Mouse (Mus musculus): ENCODE data around the gene Pmm1. TPM values are rescaled to one million over a fixed set of nuclear protein-coding genes. Genes with fewer than 3 reads are reported as not detected.
"Not testable (repeated sequence)": the region's sequence is repeated elsewhere in the genome, so short reads cannot be mapped to it uniquely, and the experiment has no call there.

Gene Pmm1
- total RNA-seq, 2 experiments from 2014 or later: 197 to 221 TPM

- intact Hi-C loops (cut with DNase I): no loop called here
- no peak for DNase-seq (ENCODE audit: low spot score in 2 of 2)
Measured at GRCm38 (mm10) chr15:81935869-81936637, 24.7 kb downstream of the Pmm1 start.

- intact Hi-C loops (cut with DNase I): no loop called here
- no peak for DNase-seq (ENCODE audit: low spot score in 2 of 2)
Measured at GRCm38 (mm10) chr15:81933986-81934385, 26.7 kb downstream of the Pmm1 start.

- intact Hi-C loops (cut with DNase I): no loop called here
- peak; percentile 72 for DNase-seq (ENCODE audit: low spot score in 2 of 2)
Measured at GRCm38 (mm10) chr15:81932951-81933470, 27.7 kb downstream of the Pmm1 start.

- intact Hi-C loops (cut with DNase I): no loop called here
- no peak for DNase-seq (ENCODE audit: low spot score in 2 of 2)
Measured at GRCm38 (mm10) chr15:81928277-81928676, 32.5 kb downstream of the Pmm1 start.

- DNase-seq (ENCODE audit: low spot score in 2 of 2): no peak
- intact Hi-C loops (cut with DNase I): no loop called here
Measured at GRCm38 (mm10) chr15:81927741-81928140, 33.0 kb downstream of the Pmm1 start.

GRCm38 (mm10) chr15:81926446-81926822 is 34.3 kb downstream of the Pmm1 start:
- no peak for DNase-seq (ENCODE audit: low spot score in 2 of 2)
- intact Hi-C loops (cut with DNase I): no loop called here

GRCm38 (mm10) chr15:81925760-81926445 is 34.8 kb downstream of the Pmm1 start, which contains the start of gene Polr3h:
Gene Polr3h, minus strand, starts transcription at chr15:81926240.
- DNase-seq (ENCODE audit: low spot score in 2 of 2): peak; percentile 91
- intact Hi-C loops (cut with DNase I): no loop called here

- intact Hi-C loops (cut with DNase I): no loop called here
Measured at GRCm38 (mm10) chr15:81924933-81925332, 35.8 kb downstream of the Pmm1 start.

GRCm38 (mm10) chr15:81921255-81921654 is 39.5 kb downstream of the Pmm1 start:
- intact Hi-C loops (cut with DNase I): no loop called here
- DNase-seq (ENCODE audit: low spot score in 2 of 2): no peak

More at GRCm38 (mm10) chr15:81924933-81925332, 35.8 kb downstream of the Pmm1 start:
- no peak for DNase-seq (ENCODE audit: low spot score in 2 of 2)

- intact Hi-C loops (cut with DNase I): no loop called here
- DNase-seq (ENCODE audit: low spot score in 2 of 2): no peak
Measured at GRCm38 (mm10) chr15:81920546-81921217, 40.0 kb downstream of the Pmm1 start.

- DNase-seq (ENCODE audit: low spot score in 2 of 2): no peak
- intact Hi-C loops (cut with DNase I): no loop called here
Measured at GRCm38 (mm10) chr15:81919062-81919461, 41.7 kb downstream of the Pmm1 start.

GRCm38 (mm10) chr15:81917621-81918463 is 42.9 kb downstream of the Pmm1 start:
- peak; percentile 55 to 66 for DNase-seq (ENCODE audit: low spot score in 2 of 2)
- intact Hi-C loops (cut with DNase I): no loop called here

GRCm38 (mm10) chr15:81917201-81917600 is 43.5 kb downstream of the Pmm1 start:
- intact Hi-C loops (cut with DNase I): no loop called here

GRCm38 (mm10) chr15:81915663-81916062 is 45.1 kb downstream of the Pmm1 start:
- intact Hi-C loops (cut with DNase I): no loop called here
- DNase-seq (ENCODE audit: low spot score in 2 of 2): no peak

More at GRCm38 (mm10) chr15:81917201-81917600, 43.5 kb downstream of the Pmm1 start:
- no peak for DNase-seq (ENCODE audit: low spot score in 2 of 2)

GRCm38 (mm10) chr15:81914668-81915067 is 46.1 kb downstream of the Pmm1 start:
- intact Hi-C loops (cut with DNase I): no loop called here
- DNase-seq (ENCODE audit: low spot score in 2 of 2): no peak

GRCm38 (mm10) chr15:81912498-81912897 is 48.2 kb downstream of the Pmm1 start:
- intact Hi-C loops (cut with DNase I): no loop called here
- no peak for DNase-seq (ENCODE audit: low spot score in 2 of 2)

GRCm38 (mm10) chr15:81908767-81909166 is 52.0 kb downstream of the Pmm1 start:
- DNase-seq (ENCODE audit: low spot score in 2 of 2); intact Hi-C loops (cut with DNase I): not testable (repeated sequence)

- DNase-seq (ENCODE audit: low spot score in 2 of 2): no peak
- intact Hi-C loops (cut with DNase I): no loop called here
Measured at GRCm38 (mm10) chr15:81907953-81908352, 52.8 kb downstream of the Pmm1 start.

- peak; percentile 56 to 73 for DNase-seq (ENCODE audit: low spot score in 2 of 2)
Measured at GRCm38 (mm10) chr15:81904939-81905338, 55.8 kb downstream of the Pmm1 start.

More at GRCm38 (mm10) chr15:81904939-81905338, 55.8 kb downstream of the Pmm1 start:
- intact Hi-C loops (cut with DNase I): loop anchor here (1.0 kb wide), 1 partner anchor 74 kb away; no protein-coding TSS in a partner anchor
